In the genomic region with DNA sequence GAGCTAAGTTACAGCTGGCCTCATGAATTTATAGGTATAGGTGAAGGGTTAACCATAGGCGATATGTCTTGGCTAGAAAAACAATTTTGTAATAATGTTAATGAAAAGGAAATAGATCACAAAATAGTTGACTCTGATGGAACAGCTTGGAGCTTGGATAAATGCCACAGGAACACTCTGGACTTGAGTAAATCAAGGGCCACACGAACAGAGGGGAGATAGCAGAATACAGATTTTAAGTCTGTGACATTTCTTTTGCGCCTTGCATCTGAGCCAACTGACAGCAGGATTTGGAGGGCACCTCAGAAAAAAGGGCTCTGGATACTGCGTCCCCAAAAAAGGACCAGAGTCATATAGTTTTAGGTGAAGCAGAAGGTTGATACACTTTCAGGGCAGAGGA, we compare ENCODE assay signal across 24 mouse cellular contexts.
"Had no signal": no experiment of that assay in that cellular context is flagged by ENCODE, and none has a peak within 500 bp of the region (broad histone marks: within the 10 kb centered on the region; RNA-seq: fewer than 3 reads in every experiment).

No protein-coding gene starts in this region.

- H3K27me3 ChIP-seq: forebrain, embryonic 15.5 days; heart, embryonic 13.5 days; heart, embryonic 15.5 days; hindbrain, embryonic 13.5 days; hindbrain, embryonic 15.5 days; kidney, embryonic 15.5 days; limb, embryonic 13.5 days had no signal

- H3K9ac ChIP-seq: forebrain, embryonic 15.5 days; forebrain, postnatal 0 days; heart, embryonic 13.5 days; heart, embryonic 15.5 days; hindbrain, embryonic 13.5 days; hindbrain, embryonic 15.5 days; kidney, embryonic 15.5 days; limb, embryonic 13.5 days had no signal

- ATAC-seq: forebrain, embryonic 15.5 days; hindbrain, postnatal 0 days; intestine, embryonic 16.5 days had no signal

- H3K4me1 ChIP-seq: forebrain, embryonic 15.5 days; heart, embryonic 13.5 days; heart, embryonic 15.5 days; hindbrain, embryonic 13.5 days; hindbrain, embryonic 15.5 days; limb, embryonic 13.5 days had no signal

- H3K4me2 ChIP-seq: forebrain, embryonic 15.5 days; heart, embryonic 11.5 days; heart, embryonic 13.5 days; heart, embryonic 15.5 days; hindbrain, embryonic 13.5 days; hindbrain, embryonic 15.5 days; kidney, embryonic 15.5 days; limb, embryonic 13.5 days had no signal

- H3K9me3 ChIP-seq: forebrain, embryonic 15.5 days; heart, embryonic 13.5 days; heart, embryonic 15.5 days; hindbrain, embryonic 13.5 days; hindbrain, embryonic 15.5 days; kidney, embryonic 15.5 days; limb, embryonic 13.5 days had no signal

- H3K36me3 ChIP-seq: forebrain, embryonic 15.5 days; heart, embryonic 13.5 days; heart, embryonic 15.5 days; hindbrain, embryonic 13.5 days; hindbrain, embryonic 15.5 days; kidney, embryonic 15.5 days; limb, embryonic 13.5 days had no signal

- H3K4me3 ChIP-seq: forebrain, embryonic 15.5 days; heart, adult 2 months; heart, embryonic 13.5 days; heart, embryonic 15.5 days; hindbrain, embryonic 13.5 days; hindbrain, embryonic 15.5 days; kidney, embryonic 15.5 days; limb, embryonic 13.5 days had no signal

- H3K27ac ChIP-seq: forebrain, embryonic 15.5 days; heart, adult 2 months; heart, embryonic 13.5 days; heart, embryonic 15.5 days; hindbrain, embryonic 13.5 days; hindbrain, embryonic 15.5 days; hindbrain, postnatal 0 days; kidney, embryonic 15.5 days; kidney, postnatal 0 days; limb, embryonic 13.5 days had no signal

- DNase-seq: gastrocnemius, postnatal 14 days; gastrocnemius, postnatal 36 days; heart, adult 2 months; heart, postnatal 14 days; heart, postnatal 36 days; kidney, adult 11 months; kidney, adult 2 months; kidney, adult 9 months; kidney, postnatal 25 days; layer of hippocampus, adult 9-11 months; layer of hippocampus, postnatal 36 days; left cerebral cortex, postnatal 4 days had no signal
